Mouse (Mus musculus): ENCODE measurements around the gene Cideb.

The Cideb gene

GRCm38 (mm10) chr14:55763166-55763565 is 4.9 kb upstream of the Cideb start:
- DNase-seq = no peak

GRCm38 (mm10) chr14:55762001-55762821 is 4.0 kb upstream of the Cideb start:
- peak in 1 of 2 experiments; percentile 28 for DNase-seq

DNA sequence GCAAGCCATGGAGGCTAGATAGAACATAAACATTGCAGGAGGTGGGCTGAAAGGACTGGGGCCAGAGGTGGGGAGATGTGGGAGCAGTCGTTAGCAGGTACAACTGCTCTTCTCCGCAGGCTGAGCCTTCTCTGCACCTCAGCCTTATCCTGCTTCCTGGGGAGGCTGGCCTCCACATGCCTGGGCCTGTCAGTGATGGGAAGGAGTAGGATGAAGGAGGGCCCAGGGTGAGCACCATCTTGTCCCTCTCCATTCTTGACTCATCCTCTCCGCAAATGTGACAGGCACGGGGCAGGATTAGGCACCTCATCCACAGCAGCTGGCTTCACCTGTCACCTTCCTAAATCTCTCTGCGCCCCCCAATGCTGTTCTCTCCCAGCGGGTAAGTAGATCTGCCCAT is 2.9 kb upstream of the Cideb start, which contains the start of gene Ltb4r2:
TSS of gene Ltb4r2 (plus strand) at position 266 of the 400 bp plus-strand sequence.
- no peak for DNase-seq

DNA sequence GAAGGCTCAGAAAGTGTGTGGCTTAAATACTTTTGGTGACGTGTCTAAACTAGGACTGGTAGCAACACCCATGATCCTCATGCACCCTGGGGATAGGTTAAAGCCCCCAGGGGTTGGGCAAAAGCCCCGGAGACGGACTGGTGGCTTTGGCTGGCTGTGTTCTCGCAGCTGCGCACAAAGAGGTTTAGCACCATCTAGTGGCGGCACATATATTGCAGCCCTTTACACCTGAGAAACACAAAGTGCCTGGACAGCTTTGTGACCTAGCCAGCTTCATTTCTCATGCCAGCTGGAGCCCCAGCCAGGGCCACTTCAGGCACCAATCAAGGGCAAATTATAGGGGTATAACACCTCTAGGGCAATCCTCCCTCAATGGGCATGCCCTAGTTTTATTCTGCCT is 1.9 kb upstream of the Cideb start:
- peak; percentile 89 to 95 for DNase-seq

DNA sequence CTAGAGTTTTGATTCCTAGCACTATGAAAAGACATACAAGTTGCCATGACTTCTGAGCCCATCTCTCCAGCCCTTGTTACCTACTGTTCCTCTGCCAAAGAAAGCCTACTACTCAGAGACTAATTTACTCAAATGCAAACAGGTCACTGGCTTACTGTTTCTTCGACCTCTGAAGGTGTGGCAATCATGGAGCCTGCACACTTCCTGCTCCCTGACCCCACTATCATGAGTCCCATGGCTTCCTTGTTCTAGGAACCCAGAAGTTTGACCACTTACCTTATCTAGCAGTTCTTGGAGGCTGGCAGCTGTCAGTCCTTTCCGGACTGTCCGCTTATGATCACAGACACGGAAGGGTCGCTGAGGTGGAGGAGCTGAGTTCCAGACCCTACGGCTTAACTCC is 692 bp downstream of the Cideb start:
- DNase-seq = no peak

DNA sequence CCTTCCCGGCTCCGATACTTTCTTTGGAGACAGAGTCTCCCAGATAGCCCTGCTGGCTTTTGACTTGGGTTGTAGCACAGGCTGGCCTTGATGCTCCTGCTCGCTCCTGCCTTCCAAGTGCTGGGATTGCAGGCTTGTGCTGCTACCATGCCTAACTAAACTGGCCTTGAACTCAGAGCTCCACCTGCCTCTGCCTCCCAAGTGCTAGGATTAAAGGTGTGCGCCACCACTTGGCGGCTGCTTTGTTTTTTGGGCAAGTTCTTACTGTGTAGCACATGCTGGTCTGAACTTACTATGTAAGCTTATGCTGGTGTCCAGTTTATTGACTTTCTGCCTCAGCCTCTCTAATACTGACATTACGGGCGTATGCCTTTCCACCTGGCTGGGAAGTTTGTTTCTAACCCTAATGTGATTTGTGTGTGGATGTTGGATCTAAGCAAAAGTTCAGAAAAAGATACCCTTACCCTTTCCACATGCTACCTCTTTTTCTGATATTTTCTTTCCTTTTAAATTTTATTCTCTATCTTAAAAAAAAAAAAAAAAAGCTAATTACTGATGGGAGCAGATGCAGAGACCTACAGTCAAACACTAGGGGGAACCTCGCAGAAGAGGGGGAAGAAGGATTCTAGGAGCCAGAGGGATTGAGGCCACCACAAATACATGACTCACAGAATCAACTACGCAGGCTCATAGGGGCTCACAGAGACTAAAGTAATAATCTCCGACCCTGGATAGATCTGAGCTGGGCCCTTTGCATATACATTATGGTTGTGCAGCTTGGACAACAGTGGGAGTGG is 11.0 kb downstream of the Cideb start:
- no peak for DNase-seq

- DNase-seq = no peak
Observed at GRCm38 (mm10) chr14:55745861-55746237, 12.4 kb downstream of the Cideb start.

GRCm38 (mm10) chr14:55745180-55745860 is 12.9 kb downstream of the Cideb start, which contains the start of the genes Dhrs1 and Nop9:
Gene Dhrs1 (minus strand): TSS chr14:55745690.
Gene Nop9 (plus strand): TSS chr14:55745693.
- DNase-seq = peak; percentile 81 to 86

DNA sequence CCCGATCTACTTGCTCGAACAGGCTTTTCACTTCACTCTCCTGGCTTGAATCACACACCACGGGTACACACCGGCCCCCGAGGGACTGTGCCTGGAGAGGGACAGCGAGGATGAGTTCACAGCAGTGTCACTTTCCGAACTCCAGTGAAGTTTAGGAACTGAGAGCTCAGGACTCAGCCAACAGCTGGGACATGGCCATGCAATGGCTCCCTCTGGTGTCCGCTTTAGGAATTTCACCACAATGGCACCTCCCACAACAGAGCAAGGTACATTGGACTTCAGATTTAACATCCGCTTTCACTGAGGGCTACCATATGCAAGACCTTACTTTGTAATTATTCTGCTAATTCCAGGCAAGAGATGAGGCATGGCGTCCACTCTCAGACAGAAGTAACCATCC is 14.5 kb downstream of the Cideb start:
- peak; percentile 84 to 94 for DNase-seq

DNA sequence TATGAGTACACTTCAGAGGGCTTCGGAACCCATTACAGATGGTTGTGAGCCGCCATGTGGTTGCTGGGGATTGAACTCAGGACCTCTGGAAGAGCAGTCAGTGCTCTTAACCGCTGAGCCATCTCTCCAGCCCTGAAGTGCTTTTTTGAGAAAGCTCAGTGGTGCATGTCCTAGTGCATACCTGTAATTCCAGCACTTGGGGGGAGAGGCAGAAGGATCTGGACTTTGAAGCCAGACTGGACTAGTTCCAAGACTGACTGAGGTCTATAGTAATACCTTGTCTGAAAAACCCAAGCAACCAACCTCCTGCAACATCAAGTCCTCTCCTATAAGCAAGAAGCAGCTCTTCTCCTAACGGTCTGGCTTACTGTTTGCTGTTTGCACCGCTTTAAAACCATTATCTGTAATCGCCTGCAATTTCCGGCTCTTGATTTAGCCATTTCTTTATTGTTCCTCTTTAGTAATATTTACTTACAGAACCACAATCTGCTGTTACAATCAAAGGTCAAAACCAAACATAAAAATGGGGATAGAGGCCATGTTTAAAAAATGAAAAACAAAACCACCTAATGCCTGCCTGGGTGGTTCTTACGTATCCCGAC is 21.1 kb downstream of the Cideb start:
- DNase-seq = peak; percentile 64 to 83

GRCm38 (mm10) chr14:55735758-55736157 is 22.5 kb downstream of the Cideb start:
- DNase-seq = no peak

DNA sequence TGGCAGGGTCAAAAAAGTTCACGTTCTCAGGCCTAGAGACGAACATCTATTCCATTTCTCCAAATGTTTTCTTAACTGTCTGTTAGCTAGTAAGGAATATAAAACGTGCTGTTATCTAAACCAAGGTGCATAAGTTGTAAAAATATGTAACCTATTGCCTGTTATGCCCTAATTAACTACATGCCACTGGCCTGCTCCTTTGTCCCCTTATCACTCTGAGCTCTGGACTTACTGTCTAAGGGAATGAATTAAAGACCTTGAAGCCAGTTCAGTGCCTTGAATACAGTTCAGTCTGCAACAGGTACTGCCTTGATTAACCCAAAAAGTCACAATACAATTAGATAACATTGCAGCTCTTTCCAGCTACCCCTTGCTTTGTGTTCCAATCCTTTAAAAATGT is 22.9 kb downstream of the Cideb start:
- DNase-seq = no peak

GRCm38 (mm10) chr14:55734869-55735268 is 23.4 kb downstream of the Cideb start:
- no peak for DNase-seq

DNA sequence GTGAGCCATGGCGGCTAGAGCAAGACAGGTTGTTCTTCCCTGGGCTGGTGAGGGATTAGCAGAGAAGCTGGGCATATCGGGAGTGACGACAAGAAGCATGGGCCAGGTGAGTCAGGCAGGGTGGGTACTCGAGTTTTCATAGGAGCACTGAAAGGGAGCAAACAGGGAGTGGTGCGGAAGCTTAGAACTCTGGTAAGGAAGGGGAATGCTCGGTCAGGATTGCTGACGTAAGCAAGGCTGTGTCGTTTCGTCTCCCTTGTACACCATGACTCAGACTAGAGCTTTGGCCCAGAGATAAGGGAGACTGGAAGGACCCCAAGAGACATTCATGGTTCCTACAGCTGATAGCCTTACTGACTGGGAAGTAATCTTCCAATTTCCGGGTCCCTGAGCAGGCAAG is 24.4 kb downstream of the Cideb start:
- DNase-seq = no peak

- no peak for DNase-seq
Observed at GRCm38 (mm10) chr14:55730531-55731032, 27.7 kb downstream of the Cideb start.

DNA sequence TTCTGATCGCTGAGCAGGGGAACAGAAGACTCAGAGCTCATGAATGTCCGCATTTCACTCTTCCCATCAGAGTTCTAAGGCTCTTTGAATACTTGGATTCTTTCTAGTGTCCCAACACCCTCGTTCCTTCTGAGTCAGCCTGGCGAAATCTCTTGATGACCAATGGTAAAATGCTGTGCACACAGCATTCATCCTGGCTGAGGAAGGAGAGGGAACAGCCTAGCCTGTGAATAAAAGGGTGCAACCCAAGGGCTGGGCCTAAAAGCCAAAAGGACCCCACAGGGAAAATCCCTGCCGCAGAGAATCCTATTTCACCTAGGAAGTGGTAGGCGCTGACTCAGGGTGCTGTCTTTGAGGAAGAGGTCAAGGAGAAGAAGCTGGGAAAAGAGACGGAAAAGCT is 28.1 kb downstream of the Cideb start:
- DNase-seq = no peak

- no peak for DNase-seq
Observed at GRCm38 (mm10) chr14:55727889-55728685, 30.2 kb downstream of the Cideb start.

GRCm38 (mm10) chr14:55726261-55726660 is 32.0 kb downstream of the Cideb start:
- no peak for DNase-seq

DNA sequence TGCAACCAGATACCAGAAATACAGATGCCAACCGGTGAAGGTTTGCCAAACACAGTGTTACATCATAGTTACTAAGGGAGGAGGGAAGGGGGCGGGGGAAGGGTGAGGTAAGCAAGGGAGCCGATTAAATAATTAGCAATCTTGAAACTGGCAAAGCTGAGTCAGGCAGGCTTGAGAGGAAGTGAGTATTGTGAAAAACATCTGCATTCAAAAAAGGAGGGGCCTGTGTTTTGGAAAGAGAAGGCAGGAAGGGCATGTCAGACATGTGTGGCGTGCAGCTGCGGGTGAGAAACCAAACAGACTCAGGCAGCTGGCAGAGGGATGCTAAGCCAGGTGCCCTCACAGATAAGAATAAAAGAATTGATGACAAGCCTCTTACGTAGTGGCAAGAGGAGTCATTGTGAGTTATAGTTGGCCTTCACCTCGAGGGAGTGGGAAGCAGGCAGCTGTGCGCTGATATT is 33.8 kb downstream of the Cideb start:
- peak; percentile 57 to 58 for DNase-seq

GRCm38 (mm10) chr14:55723433-55723832 is 34.8 kb downstream of the Cideb start:
- no peak for DNase-seq

DNA sequence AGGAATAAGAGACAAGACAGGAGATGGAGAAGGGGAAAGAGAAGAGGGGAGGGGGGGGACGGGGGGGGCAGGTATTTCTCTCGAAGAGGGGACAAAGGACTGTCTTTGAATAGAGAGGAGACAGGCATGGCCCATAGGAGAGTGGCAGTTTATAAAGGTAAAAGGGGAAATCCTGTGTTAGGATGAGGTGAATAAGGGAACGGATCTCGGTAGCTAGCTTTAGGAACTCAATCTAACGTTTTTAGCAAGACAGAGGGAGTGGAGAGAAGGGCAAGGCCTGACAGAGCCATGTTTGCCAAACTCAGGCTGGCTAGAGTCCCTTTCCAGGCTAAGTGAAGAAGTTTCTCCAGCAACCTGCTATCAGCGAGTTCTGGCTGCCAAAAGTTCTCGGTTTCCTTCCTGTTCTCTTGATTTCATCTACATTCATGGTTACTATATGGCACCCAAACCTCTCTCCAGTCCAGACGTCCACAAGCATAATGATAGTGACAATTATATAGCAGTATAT is 35.8 kb downstream of the Cideb start:
- no peak for DNase-seq
